Mouse (Mus musculus): ENCODE results near the gene Trak1.

- TF ChIP-seq GATA1 (IDR thresholded peaks at IDR 0.05; ENCODE audit: borderline replicate concordance, low read length) (no peak), FLI1 (IDR thresholded peaks at IDR 0.05; ENCODE audit: low read length) (no peak)
Observed at GRCm38 (mm10) chr9:121433745-121434528, 136.6 kb downstream of the Trak1 start.

All from megakaryocyte, embryonic 14.5 days (primary cell).